Mouse (Mus musculus) liver, postnatal 0 days (tissue): ENCODE measurements around the gene Itpr1.

Source experiments
- CTCF ChIP-seq: sonication (generic); IDR thresholded peaks from 2 replicates; pipeline ENCODE4 v1.5.1; 2016; ENCODE audit warnings: antibody characterized with exemption, low read depth
- EP300 ChIP-seq: IDR thresholded peaks from 2 replicates; pipeline ENCODE4 v1.6.1; 2016; ENCODE audit warnings: antibody characterized with exemption, low read depth, mild to moderate bottlenecking

- TF ChIP-seq CTCF = no peak
- no peak for TF ChIP-seq EP300
These were observed 33.6 kb downstream of the Itpr1 start for GRCm38 (mm10) chr6:108246369-108247085.
